Mouse (Mus musculus) intestine, embryonic 14.5 days (tissue): ENCODE results near the gene Cemip. TPM values are rescaled to one million over a fixed set of nuclear protein-coding genes. Genes with fewer than 3 reads are reported as not detected.
A peak's percentile ranks its signal among the peaks of the same experiment; 100 is the strongest.
"Not testable (repeated sequence)": the region's sequence is repeated elsewhere in the genome, so short reads cannot be mapped to it uniquely, and the experiment has no call there.

Experiments
- ATAC-seq: fragments of 200-750 bp; cut with Nextera tagmentation; replicated peaks from 2 replicates; pipeline ENCODE4 v1.8.0; 2017; ENCODE audit warnings: low read depth, moderate number of reproducible peaks, moderate TSS enrichment, moderate library complexity; ENCODE audit not compliant: low FRiP score, low TSS enrichment
- DNase-seq: peaks from one replicate; pipeline ENCODE4 v3.0.0-alpha.2; 2018; ENCODE audit warnings: low spot score
- H3K27ac ChIP-seq: fragments of 300-500 bp; sonication (generic); 2 replicates; pipeline ENCODE4 v1.5.1; 2014; ENCODE audit warnings: low read depth, mild to moderate bottlenecking, control low read depth
- H3K27me3 ChIP-seq: fragments of 300-500 bp; sonication (generic); replicated peaks from 2 replicates; pipeline ENCODE4 v1.6.1; 2014; ENCODE audit warnings: low read length, control low read depth; ENCODE audit not compliant: control insufficient read depth, insufficient read depth
- H3K36me3 ChIP-seq: fragments of 300-500 bp; sonication (generic); 2 replicates; pipeline ENCODE4 v1.6.1; 2014; ENCODE audit warnings: low read length, control low read depth; ENCODE audit not compliant: control insufficient read depth, insufficient read depth
- H3K4me1 ChIP-seq: fragments of 300-500 bp; sonication (generic); replicated peaks from 2 replicates; pipeline ENCODE4 v1.6.1; 2014; ENCODE audit warnings: low read length, control low read depth, mixed read lengths; ENCODE audit not compliant: control insufficient read depth, insufficient read depth
- H3K4me2 ChIP-seq: fragments of 300-500 bp; sonication (generic); 2 replicates; pipeline ENCODE4 v1.6.1; 2014; ENCODE audit warnings: low read length
- H3K4me3 ChIP-seq: fragments of 300-500 bp; sonication (generic); 2 replicates; pipeline ENCODE4 v1.5.1; 2014; ENCODE audit warnings: low read depth, low read length, control low read depth, mixed read lengths
- H3K9ac ChIP-seq: fragments of 300-500 bp; sonication (generic); 2 replicates; pipeline ENCODE4 v1.6.1; 2014; ENCODE audit warnings: mild to moderate bottlenecking, low read length
- H3K9me3 ChIP-seq: fragments of 300-500 bp; sonication (generic); 2 replicates; pipeline ENCODE4 v1.6.1; 2016; ENCODE audit warnings: low read length, control low read depth; ENCODE audit not compliant: control insufficient read depth
- WGBS: fragments of 180-500 bp; shearing (Covaris S2); extraction: QIAGEN DNeasy Blood & Tissue Kit; methylation state at CpG from one replicate; pipeline ENCODE4 v1.1.7; 2014; 5-methylcytosine and 5-hydroxymethylcytosine counted together
- polyA plus RNA-seq: library from polyadenylated mRNA; unstranded; fragments of >200 nt; fragmentation: Nextera tagmentation; extraction: Ambion mirVana; gene quantifications from 2 replicates; pipeline ENCODE4 v1.2.1, GENCODE M21; 2014

Cemip gene
- polyA plus RNA-seq, 1 experiment from 2014 or later, result 0.49 TPM

GRCm38 (mm10) chr7:83894348-83894747 lies 192.0 kb downstream of the Cemip start:
- H3K27ac ChIP-seq, result no peak overlapping the region
- H3K9me3 ChIP-seq, result no peaks in the 10 kb centered on the region
- no peak for ATAC-seq
- no peak overlapping the region; the same call in 1 of the 2 replicates for H3K4me2 ChIP-seq
- peaks cover 19% of the 10 kb centered on the region for H3K4me1 ChIP-seq
- WGBS, result 94% methylated on average over 1 of the region's 1 CpGs
- H3K27me3 ChIP-seq, result no peaks in the 10 kb centered on the region
- peaks cover 39% of the 10 kb centered on the region for H3K36me3 ChIP-seq
- DNase-seq, result no peak
- H3K4me3 ChIP-seq, result no peak overlapping the region
- H3K9ac ChIP-seq, result no peak overlapping the region

GRCm38 (mm10) chr7:83892333-83892669 lies 194.0 kb downstream of the Cemip start:
- Histone ChIP-seq H3K4me3 (peak overlapping the region; percentile 58), H3K36me3 (peaks cover 18% of the 10 kb centered on the region), H3K4me1 (peaks cover 19% of the 10 kb centered on the region), H3K9ac (peak overlapping the region; percentile 74), H3K27me3 (no peaks in the 10 kb centered on the region), H3K4me2 (peak overlapping the region; percentile 80), H3K9me3 (no peaks in the 10 kb centered on the region), H3K27ac (peak overlapping the region; percentile 89)
- no peak for DNase-seq
- WGBS, result 0% methylated on average over 20 of the region's 21 CpGs
- ATAC-seq, result peak; percentile 65; the same call in 1 of the 2 replicates

DNA sequence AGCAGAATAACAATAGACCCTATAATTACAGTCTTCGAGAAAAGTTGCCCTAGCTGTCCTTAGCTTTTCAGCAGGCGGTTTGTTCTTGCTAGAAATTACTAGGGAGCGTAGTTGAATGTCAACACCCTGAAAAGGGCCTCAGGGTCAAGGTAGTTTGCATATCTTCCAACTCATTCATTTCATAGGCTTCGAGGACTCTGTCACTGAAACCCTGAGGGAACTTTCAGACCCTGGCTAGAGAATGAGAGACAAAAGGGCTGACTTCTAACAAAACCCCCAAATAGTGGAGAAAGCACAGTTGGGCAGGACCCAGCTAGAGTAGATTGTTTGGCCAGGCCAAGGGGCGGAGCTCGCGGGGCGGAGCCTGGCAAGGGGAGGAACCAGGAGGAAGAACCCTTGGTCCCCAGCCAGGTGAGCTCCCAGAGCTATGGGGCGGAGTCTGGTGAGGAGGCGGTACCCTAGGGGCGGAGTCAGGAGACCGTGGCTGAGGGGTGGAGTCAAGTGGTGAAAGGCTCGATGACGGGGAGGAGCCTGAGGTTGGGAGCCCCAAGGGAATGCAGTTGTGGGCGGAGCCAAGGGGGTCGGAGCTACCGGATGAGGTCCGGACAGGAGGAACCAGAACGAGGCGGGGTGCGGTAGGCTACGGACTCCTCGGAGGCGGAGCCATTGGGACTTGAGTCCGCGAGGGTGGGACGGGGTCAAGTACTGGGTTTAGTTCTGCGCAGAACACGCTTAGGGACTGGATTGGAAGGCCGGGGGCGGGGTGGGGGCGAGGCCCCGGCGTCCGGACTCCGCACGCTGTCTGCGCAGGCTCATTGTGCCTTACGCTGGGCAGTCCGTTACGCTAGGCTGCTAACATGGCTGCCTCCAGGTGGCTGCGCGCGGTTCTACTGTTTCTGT lies 194.6 kb downstream of the Cemip start:
- Histone ChIP-seq H3K27ac (peak overlapping the region; percentile 89), H3K36me3 (peaks cover 15% of the 10 kb centered on the region), H3K4me3 (peak overlapping the region; percentile 58), H3K9me3 (no peaks in the 10 kb centered on the region), H3K4me2 (peak overlapping the region; percentile 80), H3K9ac (peak overlapping the region; percentile 74), H3K4me1 (peaks cover 19% of the 10 kb centered on the region), H3K27me3 (no peaks in the 10 kb centered on the region)
- peak; percentile 99 for ATAC-seq
- 3% methylated on average over 43 of the region's 44 CpGs for WGBS
- DNase-seq, result peak; percentile 100

DNA sequence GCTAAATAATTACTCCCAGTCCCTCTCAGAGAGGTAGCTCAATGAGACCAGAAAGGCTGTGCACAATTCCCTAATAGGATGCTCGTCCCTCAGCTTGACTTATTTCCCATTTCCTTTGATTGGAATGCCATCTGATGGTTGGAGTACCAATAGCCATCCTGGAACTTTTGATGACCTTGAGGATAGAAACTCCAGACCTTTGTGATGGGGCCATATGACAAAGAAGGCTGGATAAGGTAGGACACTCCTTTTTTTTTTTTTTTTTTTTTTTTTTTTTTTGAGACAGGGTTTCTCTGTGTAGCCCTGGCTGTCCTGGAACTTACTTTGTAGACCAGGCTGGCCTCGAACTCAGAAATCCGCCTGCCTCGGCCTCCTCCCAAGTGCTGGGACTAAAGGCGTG lies 196.4 kb downstream of the Cemip start:
- H3K9me3 ChIP-seq, H3K9ac ChIP-seq, DNase-seq, H3K4me3 ChIP-seq, H3K36me3 ChIP-seq, ATAC-seq, H3K27me3 ChIP-seq, H3K27ac ChIP-seq, H3K4me2 ChIP-seq: not testable (repeated sequence)
- H3K4me1 ChIP-seq, result peaks cover 22% of the 10 kb centered on the region
- 90% methylated on average over 5 of the region's 5 CpGs for WGBS

- no peak overlapping the region for H3K4me2 ChIP-seq
- no peaks in the 10 kb centered on the region; the same call in 1 of the 2 replicates for H3K36me3 ChIP-seq
- H3K9me3 ChIP-seq, result no peaks in the 10 kb centered on the region
- no peak for DNase-seq
- H3K9ac ChIP-seq, result no peak overlapping the region
- ATAC-seq, result no peak
- H3K4me1 ChIP-seq, result peaks cover 23% of the 10 kb centered on the region
- H3K4me3 ChIP-seq, result no peak overlapping the region
- no peak overlapping the region for H3K27ac ChIP-seq
- no peaks in the 10 kb centered on the region for H3K27me3 ChIP-seq
- WGBS, result 49% methylated on average over 3 of the region's 3 CpGs
Measured at GRCm38 (mm10) chr7:83889383-83889782, 196.9 kb downstream of the Cemip start.

GRCm38 (mm10) chr7:83886366-83887129 lies 199.8 kb downstream of the Cemip start:
- no peak overlapping the region for H3K27ac ChIP-seq
- DNase-seq (no peak), ATAC-seq (no peak)
- no peaks in the 10 kb centered on the region for H3K9me3 ChIP-seq
- H3K4me1 ChIP-seq, result peaks cover 17% of the 10 kb centered on the region
- no peaks in the 10 kb centered on the region for H3K27me3 ChIP-seq
- H3K4me2 ChIP-seq, result no peak overlapping the region
- peaks cover 9% of the 10 kb centered on the region; the same call in 1 of the 2 replicates for H3K36me3 ChIP-seq
- H3K4me3 ChIP-seq, result no peak overlapping the region
- no peak overlapping the region for H3K9ac ChIP-seq
- WGBS, result 96% methylated on average over 6 of the region's 6 CpGs

DNA sequence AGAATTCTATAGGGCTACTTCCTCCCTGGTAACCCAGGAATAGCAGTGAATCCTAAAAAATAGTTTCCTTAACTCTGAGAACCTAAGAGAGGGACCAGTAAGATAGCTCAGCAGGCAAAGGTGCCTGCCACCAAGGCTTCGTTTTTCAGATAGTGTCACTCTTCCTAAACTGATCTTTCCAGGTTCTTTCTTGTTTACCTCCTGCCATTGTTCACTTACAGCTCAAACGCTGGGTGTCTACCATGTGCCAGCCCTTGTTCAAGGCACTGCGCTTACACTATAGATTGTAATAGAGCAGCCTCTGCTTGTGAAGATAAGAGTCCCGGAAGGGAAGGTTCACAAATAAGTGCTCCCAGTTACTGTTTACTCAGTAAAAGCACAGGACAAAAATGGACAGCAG lies 200.5 kb downstream of the Cemip start:
- no peak for DNase-seq
- Histone ChIP-seq H3K27ac (0 out of 2 replicates have a peak overlapping the region, but pooled peaks have one; percentile 43), H3K4me2 (no peak overlapping the region), H3K9me3 (no peaks in the 10 kb centered on the region), H3K4me3 (no peak overlapping the region), H3K9ac (no peak overlapping the region), H3K27me3 (no peaks in the 10 kb centered on the region), H3K4me1 (peaks cover 24% of the 10 kb centered on the region), H3K36me3 (peaks cover 11% of the 10 kb centered on the region)
- ATAC-seq, result no peak
- 83% methylated on average over 4 of the region's 4 CpGs for WGBS

DNA sequence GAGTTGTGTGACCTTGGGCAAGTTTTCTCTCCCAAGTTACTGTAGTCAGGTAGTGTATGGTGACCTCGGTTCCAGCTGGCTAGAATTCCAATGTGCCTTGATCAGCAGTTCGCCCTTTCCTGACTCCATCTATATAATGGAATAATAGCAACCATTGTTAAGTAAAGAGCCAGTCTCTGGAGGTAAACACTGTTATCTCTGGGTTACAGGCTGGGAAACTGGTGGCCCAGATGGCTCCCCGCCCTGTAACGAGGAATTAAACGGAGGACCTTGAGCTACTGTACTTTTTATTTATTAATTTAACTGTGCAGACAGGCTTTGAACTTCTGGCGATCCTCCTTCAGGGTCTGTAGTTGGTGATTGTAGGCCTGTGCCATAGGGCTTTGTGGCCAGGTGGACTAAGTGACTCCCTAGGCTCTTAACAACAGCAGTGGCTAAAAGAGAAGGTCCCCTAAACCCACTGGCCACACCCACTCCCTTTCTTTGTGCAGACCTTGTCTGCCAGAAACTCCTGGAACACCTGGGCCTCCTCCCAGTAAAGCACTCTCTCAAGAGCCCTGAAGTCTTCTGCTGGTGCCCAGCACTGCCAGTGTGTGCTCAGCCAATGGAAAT lies 201.3 kb downstream of the Cemip start:
- Histone ChIP-seq H3K9me3 (no peaks in the 10 kb centered on the region), H3K27ac (peak overlapping the region; percentile 99), H3K4me1 (peaks cover 30% of the 10 kb centered on the region), H3K4me2 (peak overlapping the region; percentile 65), H3K9ac (peak overlapping the region; percentile 90), H3K4me3 (peak overlapping the region; percentile 84), H3K27me3 (no peaks in the 10 kb centered on the region), H3K36me3 (peaks cover 18% of the 10 kb centered on the region)
- DNase-seq (no peak), ATAC-seq (peak; percentile 6; the same call in 1 of the 2 replicates)
- 36% methylated on average over 6 of the region's 6 CpGs for WGBS
